Mouse (Mus musculus) CH12.LX (cell line): ENCODE data around the gene Mbl2. TPM values are rescaled to one million over a fixed set of nuclear protein-coding genes. Genes with fewer than 3 reads are reported as not detected.

Experiments
- DNase-seq: peaks from one replicate; pipeline ENCODE4 v3.0.0-alpha.2; 2013; ENCODE audit errors: extremely low read depth
- H3K27ac ChIP-seq: 2 replicates; pipeline ENCODE4 v1.5.1; 2012; ENCODE audit warnings: low read depth, mild to moderate bottlenecking, control low read depth, moderate library complexity; ENCODE audit not compliant: insufficient read depth
- H3K27me3 ChIP-seq: replicated peaks from 2 replicates; pipeline ENCODE3; 2012; ENCODE audit warnings: inconsistent platforms
- H3K36me3 ChIP-seq, 2 experiments: replicated peaks in 1 of 2; 2 replicates each; pipeline versions ENCODE3 to v1.6.1; 2012; ENCODE audit warnings: inconsistent platforms in 1 of 2, low read length in 1 of 2, mild to moderate bottlenecking in 1 of 2, mixed read lengths in 1 of 2, moderate library complexity in 1 of 2; ENCODE audit not compliant: control insufficient read depth in 1 of 2, insufficient read depth in 1 of 2
- H3K4me1 ChIP-seq, 2 experiments: 2 replicates each; pipeline ENCODE4 v1.6.1; 2012; ENCODE audit warnings: inconsistent platforms in 1 of 2, moderate library complexity in 1 of 2; ENCODE audit not compliant: insufficient read depth in 2 of 2, control insufficient read depth in 1 of 2
- H3K4me2 ChIP-seq: 2 replicates; pipeline ENCODE4 v1.6.1; 2012; ENCODE audit warnings: low read depth, mild to moderate bottlenecking, control low read depth; ENCODE audit not compliant: poor library complexity, insufficient read depth, severe bottlenecking
- H3K4me3 ChIP-seq, 3 experiments: fragments of 150-350 bp in 1 of 3; sonication (generic) in 1 of 3; replicated peaks in 1 of 3; 2 replicates each; pipeline versions ENCODE3 to v1.5.1; 2011 to 2012; ENCODE audit warnings: low read depth in 2 of 3, low read length in 2 of 3, mild to moderate bottlenecking in 2 of 3, moderate library complexity in 2 of 3, control low read depth in 1 of 3, improper control_type of control experiment in 1 of 3, inconsistent platforms in 1 of 3, mixed read lengths in 1 of 3; ENCODE audit not compliant: poor library complexity in 1 of 3
- H3K79me2 ChIP-seq: replicated peaks from 2 replicates; pipeline ENCODE4 v1.6.1; 2012; ENCODE audit warnings: mild to moderate bottlenecking, moderate library complexity; ENCODE audit not compliant: control insufficient read depth, poor library complexity, insufficient read depth, severe bottlenecking; ENCODE audit errors: extremely low read depth
- H3K9ac ChIP-seq: 2 replicates; pipeline ENCODE4 v1.6.1; 2012; ENCODE audit warnings: low read depth, mild to moderate bottlenecking, control low read depth, moderate library complexity; ENCODE audit not compliant: insufficient read depth
- H3K9me3 ChIP-seq: replicated peaks from 2 replicates; pipeline ENCODE3; 2012; ENCODE audit warnings: low read length, inconsistent platforms, mixed read lengths
- BHLHE40 ChIP-seq: IDR thresholded peaks from 2 replicates; pipeline ENCODE4 v1.6.1; 2011; ENCODE audit warnings: mild to moderate bottlenecking, low read depth, low read length, improper control_type of control experiment
- CHD2 ChIP-seq: IDR thresholded peaks from 2 replicates; pipeline ENCODE4 v1.6.1; 2011; ENCODE audit warnings: low read length, improper control_type of control experiment
- CTCF ChIP-seq, 2 experiments: IDR thresholded peaks in 1 of 2; conservative IDR thresholded peaks in 1 of 2; 2 replicates each; pipeline ENCODE4 v1.5.1; 2011 to 2012; ENCODE audit warnings: low read depth in 2 of 2, low read length in 2 of 2, improper control_type of control experiment in 1 of 2, inconsistent platforms in 1 of 2, mild to moderate bottlenecking in 1 of 2, moderate library complexity in 1 of 2
- EP300 ChIP-seq: IDR thresholded peaks from 2 replicates; pipeline ENCODE4 v1.6.1; 2011; ENCODE audit warnings: low read length, improper control_type of control experiment
- GABPA ChIP-seq: IDR thresholded peaks from 2 replicates; pipeline ENCODE4 v1.6.1; 2012; ENCODE audit warnings: low read depth, low read length, improper control_type of control experiment, inconsistent platforms; ENCODE audit not compliant: insufficient replicate concordance
- HCFC1 ChIP-seq: IDR thresholded peaks from 2 replicates; pipeline ENCODE4 v1.6.1; 2012; ENCODE audit warnings: low read depth, mild to moderate bottlenecking, inconsistent platforms, low read length, improper control_type of control experiment
- IRF4 ChIP-seq: IDR thresholded peaks from 2 replicates; pipeline ENCODE4 v1.6.1; 2014; ENCODE audit warnings: low read depth, mild to moderate bottlenecking, inconsistent platforms, low read length, improper control_type of control experiment
- JUN ChIP-seq: IDR thresholded peaks from 2 replicates; pipeline ENCODE4 v1.6.1; 2011; ENCODE audit warnings: low read depth, mild to moderate bottlenecking, low read length, improper control_type of control experiment, moderate library complexity; ENCODE audit not compliant: insufficient read depth
- MAX ChIP-seq: IDR thresholded peaks from 2 replicates; pipeline ENCODE4 v1.6.1; 2011; ENCODE audit warnings: low read length, improper control_type of control experiment
- MAZ ChIP-seq: IDR thresholded peaks from 2 replicates; pipeline ENCODE4 v1.6.1; 2012; ENCODE audit warnings: low read depth, mild to moderate bottlenecking, inconsistent platforms, low read length, improper control_type of control experiment, moderate library complexity
- MEF2A ChIP-seq: IDR thresholded peaks from 2 replicates; pipeline ENCODE4 v1.6.1; 2014; ENCODE audit warnings: low read depth, mild to moderate bottlenecking, inconsistent platforms, low read length, improper control_type of control experiment, borderline replicate concordance
- MXI1 ChIP-seq: IDR thresholded peaks from 2 replicates; pipeline ENCODE4 v1.6.1; 2011; ENCODE audit warnings: mild to moderate bottlenecking, low read depth, low read length, improper control_type of control experiment
- NRF1 ChIP-seq: IDR thresholded peaks from 2 replicates; pipeline ENCODE4 v1.6.1; 2014; ENCODE audit warnings: low read depth, mild to moderate bottlenecking, inconsistent platforms, low read length, improper control_type of control experiment, moderate library complexity
- PAX5 ChIP-seq: IDR thresholded peaks from 2 replicates; pipeline ENCODE4 v1.6.1; 2012; ENCODE audit warnings: low read length, inconsistent platforms, mixed read lengths
- RAD21 ChIP-seq: IDR thresholded peaks from 2 replicates; pipeline ENCODE4 v1.6.1; 2011; ENCODE audit warnings: low read depth, mild to moderate bottlenecking, low read length, improper control_type of control experiment, moderate library complexity
- RCOR1 ChIP-seq: conservative IDR thresholded peaks from 2 replicates; pipeline ENCODE4 v1.6.1; 2012; ENCODE audit warnings: low read depth, mild to moderate bottlenecking, inconsistent platforms, low read length, improper control_type of control experiment
- TBP ChIP-seq: conservative IDR thresholded peaks from 2 replicates; pipeline ENCODE4 v1.6.1; 2011; ENCODE audit warnings: low read depth, low read length, improper control_type of control experiment
- TCF12 ChIP-seq: IDR thresholded peaks from 2 replicates; pipeline ENCODE4 v1.6.1; 2014; ENCODE audit warnings: low read depth, mild to moderate bottlenecking, inconsistent platforms, low read length, improper control_type of control experiment
- UBTF ChIP-seq: IDR thresholded peaks from 2 replicates; pipeline ENCODE4 v1.6.1; 2012; ENCODE audit warnings: low read depth, mild to moderate bottlenecking, inconsistent platforms, low read length, improper control_type of control experiment, moderate library complexity
- ZC3H11A ChIP-seq: IDR thresholded peaks from 2 replicates; pipeline ENCODE4 v1.6.1; 2012; ENCODE audit warnings: low read depth, mild to moderate bottlenecking, inconsistent platforms, low read length, improper control_type of control experiment
- ZKSCAN1 ChIP-seq: IDR thresholded peaks from 2 replicates; pipeline ENCODE4 v1.6.1; 2012; ENCODE audit warnings: low read depth, inconsistent platforms, low read length, improper control_type of control experiment, borderline replicate concordance
- ZMIZ1 ChIP-seq: IDR thresholded peaks from 2 replicates; pipeline ENCODE4 v1.6.1; 2012; ENCODE audit warnings: low read depth, mild to moderate bottlenecking, inconsistent platforms, low read length, improper control_type of control experiment
- dilution Hi-C: fragments of 300-500 bp; cut with MboI; formaldehyde crosslinking; loops from 2 replicates; pipeline ENCODE4 v1.14.3; 2020; ENCODE audit warnings: low sequenced_read_pairs; ENCODE audit not compliant: extremely low pct_unique_long_range_greater_than_20kb, extremely low pct_ligation_motif_present
- in situ Hi-C: fragments of 300-500 bp; cut with MboI; formaldehyde crosslinking; loops from 3 replicates; pipeline ENCODE4 v1.14.3; 2019; ENCODE audit warnings: low sequenced_read_pairs, low pct_ligation_motif_present, low pct_unique_long_range_greater_than_20kb, mixed read lengths
- polyA plus RNA-seq: library from polyadenylated mRNA; unstranded; fragments of >175 nt; gene quantifications from 2 replicates; pipeline ENCODE4 v1.2.1, GENCODE M21; 2012; ENCODE audit warnings: low read depth; ENCODE audit not compliant: insufficient read length
- total RNA-seq, 2 experiments: library from RNA; depleted of rRNA; stranded (reverse); fragments of 300-350 nt in 1 of 2; fragments of >200 nt in 1 of 2; gene quantifications; 2 replicates each; pipeline ENCODE4 v1.2.3; 2012 to 2014

Gene Mbl2
- total RNA-seq (2012; rRNA removed) (not detected in 2 replicates), total RNA-seq (2014; rRNA removed) (not detected in 2 replicates), polyA plus RNA-seq (not detected in 2 replicates)

GRCm38 (mm10) chr19:30232691-30233090 lies at the start of gene Mbl2:
Gene Mbl2, plus strand, starts transcription at chr19:30232942.
- H3K9ac ChIP-seq = no peak within 1 kb of the TSS
- H3K27me3 ChIP-seq = no peaks in the 10 kb centered on the region
- DNase-seq = no peak
- in situ Hi-C loops = loop anchor here (10.0 kb wide), 1 partner anchor 322 kb away; no protein-coding TSS in a partner anchor
- H3K4me2 ChIP-seq = no peak within 1 kb of the TSS
- H3K36me3 ChIP-seq = no peaks in the 10 kb centered on the region
- H3K9me3 ChIP-seq = no peaks in the 10 kb centered on the region
- H3K4me3 ChIP-seq = no peak within 1 kb of the TSS
- H3K79me2 ChIP-seq = no peaks in the 10 kb centered on the region
- H3K27ac ChIP-seq = no peak within 1 kb of the TSS
- H3K4me1 ChIP-seq = no peaks in the 10 kb centered on the region
- no peak for TF ChIP-seq MEF2A
- TF ChIP-seq UBTF = no peak
- TF ChIP-seq TBP = no peak
- no peak for TF ChIP-seq RCOR1
- no peak for TF ChIP-seq BHLHE40
- no peak for TF ChIP-seq ZC3H11A
- TF ChIP-seq MAX = no peak
- TF ChIP-seq GABPA = no peak
- TF ChIP-seq ZMIZ1 = no peak
- no peak for TF ChIP-seq PAX5
- TF ChIP-seq MAZ = no peak
- no peak for TF ChIP-seq ZKSCAN1
- dilution Hi-C loops = no loop called here

GRCm38 (mm10) chr19:30185536-30185935 lies 47.2 kb upstream of the Mbl2 start:
- no peak for DNase-seq
- Histone ChIP-seq H3K4me3 (no peak overlapping the region), H3K9ac (no peak overlapping the region), H3K79me2 (no peaks in the 10 kb centered on the region), H3K27ac (no peak overlapping the region), H3K36me3 (no peaks in the 10 kb centered on the region), H3K4me1 (no peaks in the 10 kb centered on the region; a peak in 1 of 4 replicates), H3K27me3 (no peaks in the 10 kb centered on the region), H3K9me3 (peaks cover 4% of the 10 kb centered on the region), H3K4me2 (no peak overlapping the region)
- in situ Hi-C loops (no loop called here), dilution Hi-C loops (no loop called here)
- TF ChIP-seq IRF4 (no peak), CHD2 (no peak), MXI1 (no peak), HCFC1 (no peak), EP300 (no peak), RAD21 (no peak), MEF2A (no peak), CTCF (conservative IDR thresholded peaks at IDR 0.05 in 1 of 2, IDR thresholded peaks at IDR 0.05 in 1 of 2; ENCODE audit: low read depth in 2 of 2, low read length in 2 of 2) (no peak), NRF1 (no peak), TCF12 (no peak), MAX (no peak), MAZ (no peak), JUN (no peak)
